Mouse (Mus musculus): Measurements from ENCODE around the gene Golt1a.
"Not testable (repeated sequence)": the region's sequence is repeated elsewhere in the genome, so short reads cannot be mapped to it uniquely, and the experiment has no call there.

Gene Golt1a

GRCm38 (mm10) chr1:133306842-133307241 is 2.8 kb upstream of the Golt1a start:
- peak; percentile 16 for DNase-seq (ENCODE audit: low spot score)

GRCm38 (mm10) chr1:133307318-133307717 is 2.3 kb upstream of the Golt1a start:
- DNase-seq (ENCODE audit: low spot score), result no peak

- no peak for DNase-seq (ENCODE audit: low spot score)
These were observed 1.6 kb downstream of the Golt1a start for GRCm38 (mm10) chr1:133311240-133311639.

GRCm38 (mm10) chr1:133311946-133312345 is 2.3 kb downstream of the Golt1a start:
- DNase-seq (ENCODE audit: low spot score), result no peak

GRCm38 (mm10) chr1:133314364-133314763 is 4.8 kb downstream of the Golt1a start:
- no peak for DNase-seq (ENCODE audit: low spot score)

- no peak for DNase-seq (ENCODE audit: low spot score)
These were observed 6.2 kb downstream of the Golt1a start for GRCm38 (mm10) chr1:133315775-133316174.

GRCm38 (mm10) chr1:133316577-133316976 is 7.0 kb downstream of the Golt1a start:
- DNase-seq (ENCODE audit: low spot score), result no peak

GRCm38 (mm10) chr1:133317149-133317548 is 7.5 kb downstream of the Golt1a start:
- no peak for DNase-seq (ENCODE audit: low spot score)

- no peak for DNase-seq (ENCODE audit: low spot score)
These were observed 11.8 kb downstream of the Golt1a start, which contains the start of gene Kiss1 for GRCm38 (mm10) chr1:133321267-133321925. Kiss1 (plus strand) TSS chr1:133321875.

GRCm38 (mm10) chr1:133323333-133323732 is 13.7 kb downstream of the Golt1a start:
- no peak for DNase-seq (ENCODE audit: low spot score)

- DNase-seq (ENCODE audit: low spot score), result no peak
These were observed 16.4 kb downstream of the Golt1a start for GRCm38 (mm10) chr1:133325951-133326350.

- DNase-seq (ENCODE audit: low spot score), result no peak
These were observed 17.5 kb downstream of the Golt1a start for GRCm38 (mm10) chr1:133327094-133327493.

- DNase-seq (ENCODE audit: low spot score), result no peak
These were observed 18.7 kb downstream of the Golt1a start for GRCm38 (mm10) chr1:133328299-133328795.

- DNase-seq (ENCODE audit: low spot score), result no peak
These were observed 19.5 kb downstream of the Golt1a start for GRCm38 (mm10) chr1:133328896-133329637.

- no peak for DNase-seq (ENCODE audit: low spot score)
These were observed 20.0 kb downstream of the Golt1a start for GRCm38 (mm10) chr1:133329638-133329964.

GRCm38 (mm10) chr1:133331142-133331541 is 21.5 kb downstream of the Golt1a start:
- DNase-seq (ENCODE audit: low spot score), result no peak

GRCm38 (mm10) chr1:133332656-133333430 is 23.2 kb downstream of the Golt1a start:
- no peak for DNase-seq (ENCODE audit: low spot score)

GRCm38 (mm10) chr1:133333937-133334336 is 24.3 kb downstream of the Golt1a start:
- DNase-seq (ENCODE audit: low spot score), result no peak

- not testable (repeated sequence) for DNase-seq (ENCODE audit: low spot score)
These were observed 30.8 kb downstream of the Golt1a start for GRCm38 (mm10) chr1:133340403-133340802.

GRCm38 (mm10) chr1:133344357-133344756 is 34.8 kb downstream of the Golt1a start:
- DNase-seq (ENCODE audit: low spot score), result no peak

- DNase-seq (ENCODE audit: low spot score), result no peak
These were observed 36.9 kb downstream of the Golt1a start for GRCm38 (mm10) chr1:133346531-133346930.

GRCm38 (mm10) chr1:133347226-133347625 is 37.6 kb downstream of the Golt1a start:
- DNase-seq (ENCODE audit: low spot score), result no peak

Data from spleen, adult 12 weeks (tissue).